Mouse (Mus musculus): ENCODE results near the gene Asb15. TPM values are rescaled to one million over a fixed set of nuclear protein-coding genes. Genes with fewer than 3 reads are reported as not detected.

The Asb15 gene
- polyA plus RNA-seq, 1 experiment from 2014 or later, result not detected

GRCm38 (mm10) chr6:24600726-24601125 is 72.8 kb downstream of the Asb15 start:
- no peak overlapping the region for H3K4me3 ChIP-seq
- H3K27me3 ChIP-seq (replicated peaks; ENCODE audit: low read depth, poor library complexity, severe bottlenecking), result no peaks in the 10 kb centered on the region
- H3K9me3 ChIP-seq, result no peaks in the 10 kb centered on the region
- WGBS, result 80% methylated on average over 4 of the region's 4 CpGs
- H3K36me3 ChIP-seq (replicated peaks), result no peaks in the 10 kb centered on the region
- H3K27ac ChIP-seq (replicated peaks), result no peak overlapping the region
- DNase-seq (ENCODE audit: low spot score), result no peak
- peaks cover 4% of the 10 kb centered on the region; the same call in 1 of the 2 replicates for H3K4me1 ChIP-seq

- 50% methylated on average over 1 of the region's 1 CpGs for WGBS
Measured at GRCm38 (mm10) chr6:24601668-24602067, 73.7 kb downstream of the Asb15 start.

GRCm38 (mm10) chr6:24602351-24602750 is 74.4 kb downstream of the Asb15 start:
- H3K27me3 ChIP-seq (replicated peaks; ENCODE audit: low read depth, poor library complexity, severe bottlenecking), result no peaks in the 10 kb centered on the region
- no peak overlapping the region for H3K4me3 ChIP-seq
- peaks cover 4% of the 10 kb centered on the region; the same call in 1 of the 2 replicates for H3K4me1 ChIP-seq
- no peak overlapping the region for H3K27ac ChIP-seq (replicated peaks)
- no peaks in the 10 kb centered on the region for H3K36me3 ChIP-seq (replicated peaks)
- H3K9me3 ChIP-seq, result no peaks in the 10 kb centered on the region
- no peak for DNase-seq (ENCODE audit: low spot score)
- WGBS, result 73% methylated on average over 3 of the region's 3 CpGs

More at GRCm38 (mm10) chr6:24601668-24602067, 73.7 kb downstream of the Asb15 start:
- no peaks in the 10 kb centered on the region for H3K9me3 ChIP-seq
- H3K27ac ChIP-seq (replicated peaks), result no peak overlapping the region
- H3K4me3 ChIP-seq, result no peak overlapping the region
- peaks cover 4% of the 10 kb centered on the region; the same call in 1 of the 2 replicates for H3K4me1 ChIP-seq
- DNase-seq (ENCODE audit: low spot score), result no peak
- no peaks in the 10 kb centered on the region for H3K36me3 ChIP-seq (replicated peaks)
- no peaks in the 10 kb centered on the region for H3K27me3 ChIP-seq (replicated peaks; ENCODE audit: low read depth, poor library complexity, severe bottlenecking)

GRCm38 (mm10) chr6:24602993-24603392 is 75.0 kb downstream of the Asb15 start:
- no peaks in the 10 kb centered on the region for H3K9me3 ChIP-seq
- no peaks in the 10 kb centered on the region for H3K27me3 ChIP-seq (replicated peaks; ENCODE audit: low read depth, poor library complexity, severe bottlenecking)
- H3K36me3 ChIP-seq (replicated peaks), result no peaks in the 10 kb centered on the region
- 93% methylated on average over 5 of the region's 5 CpGs for WGBS
- H3K27ac ChIP-seq (replicated peaks), result no peak overlapping the region
- no peaks in the 10 kb centered on the region for H3K4me1 ChIP-seq
- H3K4me3 ChIP-seq, result no peak overlapping the region
- DNase-seq (ENCODE audit: low spot score), result no peak

GRCm38 (mm10) chr6:24604289-24604688 is 76.3 kb downstream of the Asb15 start:
- 94% methylated on average over 7 of the region's 7 CpGs for WGBS
- Histone ChIP-seq H3K36me3 (replicated peaks) (no peaks in the 10 kb centered on the region), H3K9me3 (no peaks in the 10 kb centered on the region), H3K4me1 (no peaks in the 10 kb centered on the region), H3K27ac (replicated peaks) (no peak overlapping the region), H3K27me3 (replicated peaks; ENCODE audit: low read depth, poor library complexity, severe bottlenecking) (no peaks in the 10 kb centered on the region), H3K4me3 (no peak overlapping the region)
- no peak for DNase-seq (ENCODE audit: low spot score)

- H3K4me1 ChIP-seq, result no peaks in the 10 kb centered on the region
- DNase-seq (ENCODE audit: low spot score), result no peak
- H3K27me3 ChIP-seq (replicated peaks; ENCODE audit: low read depth, poor library complexity, severe bottlenecking), result no peaks in the 10 kb centered on the region
- H3K36me3 ChIP-seq (replicated peaks), result no peaks in the 10 kb centered on the region
- H3K4me3 ChIP-seq, result no peak overlapping the region
- H3K27ac ChIP-seq (replicated peaks), result no peak overlapping the region
- WGBS, result 94% methylated on average over 8 of the region's 8 CpGs
- no peaks in the 10 kb centered on the region for H3K9me3 ChIP-seq
Measured at GRCm38 (mm10) chr6:24605631-24606030, 77.7 kb downstream of the Asb15 start.

GRCm38 (mm10) chr6:24606512-24606911 is 78.6 kb downstream of the Asb15 start:
- H3K9me3 ChIP-seq, result no peaks in the 10 kb centered on the region
- no peaks in the 10 kb centered on the region for H3K36me3 ChIP-seq (replicated peaks)
- no peak overlapping the region for H3K4me3 ChIP-seq
- no peaks in the 10 kb centered on the region for H3K27me3 ChIP-seq (replicated peaks; ENCODE audit: low read depth, poor library complexity, severe bottlenecking)
- 80% methylated on average over 10 of the region's 10 CpGs for WGBS
- no peak overlapping the region for H3K27ac ChIP-seq (replicated peaks)
- no peaks in the 10 kb centered on the region for H3K4me1 ChIP-seq
- DNase-seq (ENCODE audit: low spot score), result no peak

GRCm38 (mm10) chr6:24607531-24607930 is 79.6 kb downstream of the Asb15 start:
- WGBS, result 95% methylated on average over 15 of the region's 15 CpGs
- DNase-seq (ENCODE audit: low spot score), result no peak
- no peaks in the 10 kb centered on the region for H3K9me3 ChIP-seq
- peaks cover 3% of the 10 kb centered on the region for H3K36me3 ChIP-seq (replicated peaks)
- H3K4me3 ChIP-seq, result no peak overlapping the region
- no peaks in the 10 kb centered on the region for H3K27me3 ChIP-seq (replicated peaks; ENCODE audit: low read depth, poor library complexity, severe bottlenecking)
- H3K4me1 ChIP-seq, result no peaks in the 10 kb centered on the region
- H3K27ac ChIP-seq (replicated peaks), result no peak overlapping the region

GRCm38 (mm10) chr6:24608129-24608528 is 80.2 kb downstream of the Asb15 start:
- H3K9me3 ChIP-seq, result no peaks in the 10 kb centered on the region
- whole genome bisulfite sequencing, result 82% methylated on average over 4 of the region's 4 CpGs
- peaks cover 9% of the 10 kb centered on the region for H3K36me3 ChIP-seq (replicated peaks)

GRCm38 (mm10) chr6:24608682-24609081 is 80.7 kb downstream of the Asb15 start:
- H3K4me3 ChIP-seq, result no peak overlapping the region
- no peaks in the 10 kb centered on the region for H3K4me1 ChIP-seq
- 90% methylated on average over 3 of the region's 3 CpGs for WGBS
- H3K27me3 ChIP-seq (replicated peaks; ENCODE audit: low read depth, poor library complexity, severe bottlenecking), result no peaks in the 10 kb centered on the region
- no peak overlapping the region for H3K27ac ChIP-seq (replicated peaks)
- no peak for DNase-seq (ENCODE audit: low spot score)
- H3K36me3 ChIP-seq (replicated peaks), result peaks cover 14% of the 10 kb centered on the region
- H3K9me3 ChIP-seq, result no peaks in the 10 kb centered on the region

More at GRCm38 (mm10) chr6:24608129-24608528, 80.2 kb downstream of the Asb15 start:
- Histone ChIP-seq H3K4me3 (no peak overlapping the region), H3K27ac (replicated peaks) (no peak overlapping the region), H3K27me3 (replicated peaks; ENCODE audit: low read depth, poor library complexity, severe bottlenecking) (no peaks in the 10 kb centered on the region), H3K4me1 (no peaks in the 10 kb centered on the region)
- DNase-seq (ENCODE audit: low spot score), result no peak

GRCm38 (mm10) chr6:24609531-24609930 is 81.6 kb downstream of the Asb15 start:
- WGBS, result 66% methylated on average over 4 of the region's 4 CpGs
- no peaks in the 10 kb centered on the region for H3K9me3 ChIP-seq
- H3K4me3 ChIP-seq, result no peak overlapping the region
- H3K27ac ChIP-seq (replicated peaks), result no peak overlapping the region
- H3K4me1 ChIP-seq, result no peaks in the 10 kb centered on the region
- H3K27me3 ChIP-seq (replicated peaks; ENCODE audit: low read depth, poor library complexity, severe bottlenecking), result no peaks in the 10 kb centered on the region
- DNase-seq (ENCODE audit: low spot score), result no peak
- H3K36me3 ChIP-seq (replicated peaks), result peaks cover 23% of the 10 kb centered on the region

GRCm38 (mm10) chr6:24610358-24610757 is 82.4 kb downstream of the Asb15 start:
- DNase-seq (ENCODE audit: low spot score), result no peak
- Histone ChIP-seq H3K36me3 (replicated peaks) (peaks cover 31% of the 10 kb centered on the region), H3K27ac (replicated peaks) (no peak overlapping the region), H3K4me1 (no peaks in the 10 kb centered on the region), H3K27me3 (replicated peaks; ENCODE audit: low read depth, poor library complexity, severe bottlenecking) (no peaks in the 10 kb centered on the region), H3K4me3 (no peak overlapping the region), H3K9me3 (no peaks in the 10 kb centered on the region)
- 96% methylated on average over 4 of the region's 4 CpGs for WGBS

GRCm38 (mm10) chr6:24612074-24612755 is 84.3 kb downstream of the Asb15 start:
- no peak overlapping the region for H3K4me3 ChIP-seq
- no peaks in the 10 kb centered on the region for H3K27me3 ChIP-seq (replicated peaks; ENCODE audit: low read depth, poor library complexity, severe bottlenecking)
- 91% methylated on average over 7 of the region's 7 CpGs for WGBS
- H3K4me1 ChIP-seq, result no peaks in the 10 kb centered on the region
- H3K9me3 ChIP-seq, result no peaks in the 10 kb centered on the region
- no peak for DNase-seq (ENCODE audit: low spot score)
- peaks cover 48% of the 10 kb centered on the region for H3K36me3 ChIP-seq (replicated peaks)
- no peak overlapping the region for H3K27ac ChIP-seq (replicated peaks)
